Mouse (Mus musculus) G1E (cell line): ENCODE measurements around the gene Birc7. TPM values are rescaled to one million over a fixed set of nuclear protein-coding genes. Genes with fewer than 3 reads are reported as not detected.

Experiments used
- ATAC-seq: 2 replicates; pipeline ENCODE4 v1.8.0; 2016; ENCODE audit warnings: mild to moderate bottlenecking; ENCODE audit not compliant: insufficient number of reproducible peaks, poor library complexity, low FRiP score, severe bottlenecking; ENCODE audit errors: extremely low read depth
- DNase-seq: peaks from one replicate; pipeline ENCODE4 v3.0.0; 2012; ENCODE audit warnings: low spot score
- H3K27me3 ChIP-seq: 2 replicates; pipeline ENCODE4 v1.6.1; 2012; ENCODE audit warnings: mild to moderate bottlenecking, low read length, inconsistent platforms; ENCODE audit not compliant: insufficient read depth
- H3K36me3 ChIP-seq: replicated peaks from 2 replicates; pipeline ENCODE3; 2012; ENCODE audit warnings: mild to moderate bottlenecking, inconsistent platforms
- H3K4me1 ChIP-seq: 2 replicates; pipeline ENCODE4 v1.6.1; 2012; ENCODE audit warnings: low read depth, low read length, inconsistent platforms, mixed read lengths; ENCODE audit not compliant: insufficient read depth
- H3K4me3 ChIP-seq: 2 replicates; pipeline ENCODE4 v1.5.1; 2012; ENCODE audit warnings: low read depth, mild to moderate bottlenecking, inconsistent platforms, low read length, moderate library complexity, mixed read lengths
- H3K9me3 ChIP-seq: replicated peaks from 2 replicates; pipeline ENCODE4 v1.6.1; 2012; ENCODE audit warnings: inconsistent platforms
- CTCF ChIP-seq: IDR thresholded peaks from 2 replicates; pipeline ENCODE4 v1.5.1; 2012; ENCODE audit warnings: low read depth, low read length, inconsistent platforms, mixed read lengths
- GATA1 ChIP-seq: IDR thresholded peaks from 2 replicates; pipeline ENCODE4 v1.6.1; 2012; ENCODE audit warnings: borderline replicate concordance, low read length, inconsistent platforms, mixed read lengths
- GATA2 ChIP-seq: IDR thresholded peaks from 2 replicates; pipeline ENCODE4 v1.6.1; 2012; ENCODE audit warnings: low read depth, low read length, inconsistent platforms, borderline replicate concordance
- POLR2AphosphoS5 ChIP-seq: IDR thresholded peaks from 2 replicates; pipeline ENCODE4 v1.6.1; 2012; ENCODE audit warnings: low read depth, low read length, inconsistent platforms; ENCODE audit not compliant: insufficient replicate concordance
- TAL1 ChIP-seq: conservative IDR thresholded peaks from 2 replicates; pipeline ENCODE4 v1.6.1; 2012; ENCODE audit warnings: low read depth, low read length, inconsistent platforms, mixed read lengths
- polyA plus RNA-seq: library from polyadenylated mRNA; stranded (reverse); fragments of >175 nt; gene quantifications from 2 replicates; pipeline ENCODE4 v1.2.3, GENCODE M21; 2012
- total RNA-seq, 2 experiments: library from RNA; stranded (forward) in 1 of 2; stranded (reverse) in 1 of 2; fragments of 200-1000 nt in 1 of 2; fragments of >200 nt in 1 of 2; fragmentation: Nextera tagmentation in 1 of 2; gene quantifications; 2 replicates each; pipeline ENCODE4 v1.2.3; 2014 to 2017

The Birc7 gene
- total and polyA plus RNA-seq, 3 experiments: not detected

DNA sequence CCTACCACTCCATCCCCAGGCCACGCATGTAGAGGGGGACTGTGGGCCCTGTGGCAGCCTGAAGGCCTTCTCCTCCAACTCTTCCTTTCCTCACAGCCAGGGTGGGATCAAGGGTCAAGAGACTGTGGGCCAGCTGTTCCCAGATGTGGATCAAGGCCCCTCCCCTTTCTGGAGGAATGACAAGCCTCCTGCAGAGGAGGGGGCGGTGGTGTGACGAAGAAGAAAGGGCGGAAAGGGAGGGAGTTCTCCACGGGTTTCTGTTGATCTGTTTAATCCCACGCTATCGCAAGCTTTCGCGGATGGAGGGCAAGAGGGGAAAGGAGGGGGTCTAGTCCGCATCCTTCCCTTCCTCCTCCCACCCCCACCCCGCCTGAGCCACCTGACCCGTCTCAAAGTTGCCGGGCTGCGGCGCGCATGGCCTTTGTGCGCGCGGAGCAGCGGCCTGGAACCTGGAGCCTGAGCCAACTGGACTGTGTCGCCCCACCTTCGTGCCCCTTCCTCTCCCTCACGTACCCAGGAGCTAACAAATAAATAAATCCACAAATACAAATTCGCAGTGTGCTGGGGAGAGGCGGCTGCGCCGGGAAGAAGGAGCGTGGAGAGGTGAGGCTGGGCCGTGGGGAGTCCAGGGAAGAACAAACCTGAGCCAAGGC lies 38.3 kb upstream of the Birc7 start:
- DNase-seq (no peak), ATAC-seq (no peak)
- Histone ChIP-seq H3K36me3 (no peaks in the 10 kb centered on the region), H3K9me3 (peaks cover 46% of the 10 kb centered on the region), H3K27me3 (peaks cover 24% of the 10 kb centered on the region; the same call in 1 of the 2 replicates), H3K4me1 (no peaks in the 10 kb centered on the region), H3K4me3 (no peak overlapping the region)
- TF ChIP-seq CTCF (no peak), GATA1 (no peak)

DNA sequence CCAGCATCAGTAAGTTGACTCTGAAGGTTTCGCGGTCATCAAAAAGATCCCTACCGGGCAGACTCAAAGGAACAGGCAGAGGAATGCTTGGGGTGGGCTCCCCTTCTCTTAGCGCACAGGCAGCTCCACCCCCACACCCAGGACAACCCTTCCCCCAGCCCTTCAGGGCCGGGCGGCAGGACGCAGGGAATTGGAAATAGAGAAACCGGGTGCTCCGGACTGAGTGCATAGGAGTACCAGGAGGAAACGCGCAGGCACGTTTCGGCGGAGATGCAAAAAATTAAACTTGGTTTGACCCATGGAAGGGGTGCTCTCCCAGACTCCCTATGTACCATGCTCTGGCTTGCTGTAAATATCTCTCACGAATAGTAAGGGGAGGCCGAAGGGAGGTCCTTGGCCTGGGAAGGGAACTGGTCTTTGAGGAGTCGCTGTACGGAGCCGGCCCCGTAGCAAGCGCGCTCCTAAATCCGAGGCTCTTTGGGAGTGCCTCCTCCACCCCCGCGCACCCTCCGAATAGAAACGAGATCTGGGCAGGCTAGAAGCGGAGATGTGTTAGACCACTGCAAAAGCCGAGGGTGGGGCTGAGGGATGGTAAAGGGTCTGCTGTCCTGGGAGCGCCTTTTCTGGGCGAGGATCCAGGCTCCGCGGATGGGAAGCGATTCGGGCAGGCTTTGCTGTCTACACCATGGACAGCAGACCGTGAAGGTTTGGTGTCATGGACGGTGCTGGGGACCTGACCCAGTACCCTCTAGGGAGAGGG lies 37.6 kb upstream of the Birc7 start:
- TF ChIP-seq TAL1 (no peak), CTCF (no peak), GATA2 (no peak), GATA1 (no peak), POLR2AphosphoS5 (no peak)
- Histone ChIP-seq H3K9me3 (peaks cover 46% of the 10 kb centered on the region), H3K4me3 (no peak overlapping the region), H3K4me1 (no peaks in the 10 kb centered on the region), H3K36me3 (no peaks in the 10 kb centered on the region), H3K27me3 (peaks cover 31% of the 10 kb centered on the region; the same call in 1 of the 2 replicates)
- no peak for DNase-seq
- no peak for ATAC-seq

DNA sequence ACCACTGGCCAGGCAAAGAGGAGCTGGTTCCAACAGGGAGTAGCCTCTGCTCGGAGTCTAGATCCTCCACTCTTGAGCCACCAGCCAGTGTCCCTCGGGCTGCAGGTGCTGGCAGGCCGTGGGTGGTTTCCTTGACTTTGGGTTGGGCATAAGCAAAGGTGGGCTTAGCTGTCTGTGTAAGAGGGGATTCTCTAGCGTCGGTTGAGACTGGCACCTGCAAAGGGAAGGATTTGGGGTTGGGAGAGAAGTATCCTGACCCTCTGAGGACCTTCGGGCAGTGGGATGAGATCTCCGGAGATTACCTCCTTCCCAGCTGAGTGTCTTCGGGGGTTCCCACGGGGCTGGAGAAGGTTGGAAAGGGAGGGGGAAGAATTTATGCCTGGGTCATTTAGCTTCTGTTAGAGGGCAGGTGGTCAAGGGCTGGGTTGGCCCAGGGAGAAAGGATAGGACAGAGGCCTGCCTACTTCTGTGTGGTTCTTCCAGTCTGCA lies 36.9 kb upstream of the Birc7 start:
- TF ChIP-seq CTCF: no peak
- TF ChIP-seq GATA2: no peak
- TF ChIP-seq TAL1: no peak
- TF ChIP-seq GATA1: no peak
- TF ChIP-seq POLR2AphosphoS5: no peak
- Histone ChIP-seq H3K9me3 (peaks cover 46% of the 10 kb centered on the region), H3K27me3 (peaks cover 33% of the 10 kb centered on the region), H3K36me3 (no peaks in the 10 kb centered on the region), H3K4me3 (no peak overlapping the region), H3K4me1 (no peaks in the 10 kb centered on the region)
- ATAC-seq: no peak
- DNase-seq: no peak

DNA sequence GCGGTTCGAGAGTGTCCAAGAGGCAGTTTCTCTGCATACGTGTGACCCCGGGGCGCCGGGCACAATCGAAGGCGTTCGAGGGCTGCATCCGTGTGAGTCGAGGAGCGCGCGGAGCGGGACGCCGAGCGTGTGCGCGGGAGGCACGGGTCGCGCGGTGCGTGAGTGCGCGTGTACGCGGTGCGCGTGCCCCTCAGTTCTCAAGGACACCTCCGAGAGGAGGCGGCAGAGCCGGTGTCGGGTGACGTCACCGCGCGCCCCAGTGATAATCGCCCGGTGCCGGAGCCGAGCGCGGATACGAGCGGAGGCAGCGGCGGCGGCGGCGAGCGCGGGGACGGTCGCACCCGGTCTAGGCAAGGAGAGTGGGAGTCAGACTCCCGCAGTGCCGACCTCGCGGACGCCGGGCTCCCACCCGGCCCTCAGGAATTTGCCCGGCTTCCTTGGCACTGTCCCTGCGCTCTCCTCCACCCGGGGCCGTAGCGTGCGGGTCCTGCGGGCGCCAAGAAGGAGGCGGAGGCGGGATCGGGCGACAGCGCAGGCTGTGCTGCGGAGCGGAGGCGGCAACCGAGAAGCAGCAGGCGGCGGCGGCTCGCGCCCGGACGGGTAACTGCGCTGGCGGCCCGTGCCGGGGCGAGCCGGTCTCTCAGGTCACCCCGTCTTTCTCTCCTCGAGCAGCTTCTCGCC lies 35.8 kb upstream of the Birc7 start:
- ATAC-seq: no peak
- TF ChIP-seq TAL1: no peak
- no peak for TF ChIP-seq GATA2
- TF ChIP-seq POLR2AphosphoS5: no peak
- TF ChIP-seq GATA1: no peak
- no peak for TF ChIP-seq CTCF
- H3K4me1 ChIP-seq: no peaks in the 10 kb centered on the region
- H3K27me3 ChIP-seq: peaks cover 37% of the 10 kb centered on the region
- H3K4me3 ChIP-seq: peak overlapping the region; percentile 18; the same call in 1 of the 2 replicates
- H3K9me3 ChIP-seq: peaks cover 46% of the 10 kb centered on the region
- no peak for DNase-seq
- H3K36me3 ChIP-seq: no peaks in the 10 kb centered on the region

DNA sequence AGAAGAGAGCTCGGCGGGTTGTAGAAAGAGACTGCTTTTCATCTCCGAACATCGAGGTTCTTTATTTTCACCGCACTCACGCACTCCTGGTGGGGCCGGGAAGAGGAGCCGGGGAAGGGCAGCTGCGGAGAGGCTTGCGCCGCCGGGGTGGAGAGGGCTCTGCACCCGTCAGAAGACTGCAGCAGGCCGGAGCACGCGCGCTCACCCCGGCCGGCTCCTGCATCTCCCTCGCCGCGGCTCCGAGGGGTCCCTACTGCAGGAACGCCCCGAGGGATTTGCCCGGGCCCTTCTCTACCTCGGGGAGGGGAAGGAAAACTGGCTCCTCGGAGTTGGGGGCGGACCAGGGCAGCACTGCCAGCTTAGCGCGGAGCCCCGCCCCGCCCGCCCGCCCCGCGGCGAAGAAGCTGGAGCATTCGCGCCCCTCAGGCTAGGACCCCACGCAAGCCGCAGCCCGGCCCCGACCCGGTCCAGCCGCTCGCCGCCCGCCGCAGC lies 35.2 kb upstream of the Birc7 start:
- Histone ChIP-seq H3K9me3 (peaks cover 46% of the 10 kb centered on the region), H3K36me3 (no peaks in the 10 kb centered on the region), H3K4me1 (no peaks in the 10 kb centered on the region), H3K27me3 (peaks cover 37% of the 10 kb centered on the region), H3K4me3 (no peak overlapping the region; the same call in 1 of the 2 replicates)
- DNase-seq (no peak), ATAC-seq (no peak)
- TF ChIP-seq POLR2AphosphoS5: no peak
- TF ChIP-seq GATA2: no peak
- TF ChIP-seq CTCF: no peak
- TF ChIP-seq GATA1: no peak
- TF ChIP-seq TAL1: no peak

DNA sequence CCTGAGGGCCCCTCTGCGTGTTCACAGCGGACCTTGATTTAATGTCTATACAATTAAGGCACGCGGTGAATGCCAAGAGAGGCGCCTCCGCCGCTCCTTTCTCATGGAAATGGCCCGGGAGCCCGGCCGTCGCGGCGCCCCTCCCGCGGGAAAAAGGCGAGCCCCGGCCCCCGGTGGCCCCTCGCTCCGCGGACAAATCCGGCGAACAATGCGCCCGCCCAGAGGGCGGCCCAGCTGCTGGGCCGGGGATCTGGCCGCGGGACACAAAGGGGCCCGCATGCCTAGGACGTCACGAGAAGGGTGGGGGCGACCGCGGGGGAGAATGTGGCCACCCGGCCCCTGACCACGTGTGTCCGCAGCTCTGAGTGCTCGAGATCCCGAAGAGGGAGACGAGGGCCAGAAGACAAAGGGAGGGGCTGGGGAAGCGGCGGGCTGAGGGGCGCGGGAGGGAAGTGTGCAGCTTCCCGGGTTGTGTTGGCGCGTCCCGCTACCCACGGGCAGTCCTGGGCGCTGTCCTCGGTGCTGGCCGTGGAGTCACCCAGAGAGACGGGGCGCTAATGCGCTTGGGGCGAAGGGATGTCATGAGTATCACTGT lies 34.7 kb upstream of the Birc7 start:
- Histone ChIP-seq H3K36me3 (no peaks in the 10 kb centered on the region), H3K27me3 (peaks cover 41% of the 10 kb centered on the region), H3K4me1 (no peaks in the 10 kb centered on the region), H3K9me3 (peaks cover 46% of the 10 kb centered on the region), H3K4me3 (no peak overlapping the region; the same call in 1 of the 2 replicates)
- TF ChIP-seq POLR2AphosphoS5 (no peak), CTCF (no peak), TAL1 (no peak), GATA1 (no peak), GATA2 (no peak)
- DNase-seq (no peak), ATAC-seq (no peak)
